Mouse (Mus musculus) MEL (cell line): ENCODE results near the gene Dnase1l3. TPM values are rescaled to one million over a fixed set of nuclear protein-coding genes. Genes with fewer than 3 reads are reported as not detected.

Experiments used
- DNase-seq: peaks from one replicate; pipeline ENCODE4 v3.0.0; 2011; ENCODE audit warnings: low read depth, low spot score
- H3K27ac ChIP-seq: 2 replicates; pipeline ENCODE4 v1.5.1; 2012; ENCODE audit warnings: low read depth, mild to moderate bottlenecking, control low read depth, low read length, moderate library complexity; ENCODE audit not compliant: control insufficient read depth
- H3K27me3 ChIP-seq, 2 experiments: fragments of 150-350 bp in 1 of 2; sonication (generic) in 1 of 2; 2 replicates each; pipeline ENCODE4 v1.6.1; 2012; ENCODE audit warnings: low read length in 2 of 2, mild to moderate bottlenecking in 2 of 2, improper control_type of control experiment in 1 of 2, moderate library complexity in 1 of 2; ENCODE audit not compliant: insufficient read depth in 2 of 2, control insufficient read depth in 1 of 2
- H3K36me3 ChIP-seq, 2 experiments: 2 replicates each; pipeline ENCODE4 v1.6.1; 2012 to 2014; ENCODE audit warnings: low read length in 2 of 2, improper control_type of control experiment in 1 of 2, inconsistent platforms in 1 of 2, mild to moderate bottlenecking in 1 of 2; ENCODE audit not compliant: insufficient read depth in 2 of 2, control insufficient read depth in 1 of 2
- H3K4me1 ChIP-seq, 2 experiments: fragments of 150-350 bp in 1 of 2; sonication (generic) in 1 of 2; 2 replicates each; pipeline ENCODE4 v1.6.1; 2012; ENCODE audit warnings: low read length in 2 of 2, improper control_type of control experiment in 1 of 2, mild to moderate bottlenecking in 1 of 2; ENCODE audit not compliant: insufficient read depth in 2 of 2, control insufficient read depth in 1 of 2
- H3K4me3 ChIP-seq, 2 experiments: fragments of 150-350 bp in 1 of 2; sonication (generic) in 1 of 2; 2 replicates each; pipeline ENCODE4 v1.5.1; 2012; ENCODE audit warnings: low read depth in 2 of 2, low read length in 2 of 2, mild to moderate bottlenecking in 2 of 2, moderate library complexity in 2 of 2, control low read depth in 1 of 2, improper control_type of control experiment in 1 of 2; ENCODE audit not compliant: control insufficient read depth in 1 of 2, insufficient read depth in 1 of 2
- H3K79me2 ChIP-seq: 2 replicates; pipeline ENCODE4 v1.6.1; 2012; ENCODE audit warnings: mild to moderate bottlenecking, low read length, moderate library complexity; ENCODE audit not compliant: control insufficient read depth, poor library complexity, insufficient read depth
- H3K9ac ChIP-seq: 2 replicates; pipeline ENCODE4 v1.6.1; 2012; ENCODE audit warnings: low read depth, mild to moderate bottlenecking, control low read depth, low read length, moderate library complexity; ENCODE audit not compliant: control insufficient read depth, poor library complexity, severe bottlenecking
- H3K9me3 ChIP-seq: fragments of 150-350 bp; sonication (generic); replicated peaks from 2 replicates; pipeline ENCODE4 v1.6.1; 2012; ENCODE audit warnings: mild to moderate bottlenecking, low read length, improper control_type of control experiment, moderate library complexity; ENCODE audit not compliant: insufficient read depth
- BHLHE40 ChIP-seq: IDR thresholded peaks from 2 replicates; pipeline ENCODE4 v1.6.1; 2012; ENCODE audit warnings: low read depth, mild to moderate bottlenecking, inconsistent platforms, low read length, improper control_type of control experiment, borderline replicate concordance
- CHD1 ChIP-seq: IDR thresholded peaks from 2 replicates; pipeline ENCODE4 v1.6.1; 2012; ENCODE audit warnings: low read depth, mild to moderate bottlenecking, inconsistent platforms, low read length, improper control_type of control experiment
- CHD2 ChIP-seq: IDR thresholded peaks from 2 replicates; pipeline ENCODE4 v1.6.1; 2011; ENCODE audit warnings: low read length, improper control_type of control experiment
- CTCF ChIP-seq, 3 experiments: IDR thresholded peaks in 2 of 3; conservative IDR thresholded peaks in 1 of 3; 2 replicates each; pipeline ENCODE4 v1.5.1; 2011 to 2012; ENCODE audit warnings: low read length in 3 of 3, low read depth in 2 of 3, mild to moderate bottlenecking in 2 of 3, improper control_type of control experiment in 1 of 3, inconsistent platforms in 1 of 3, mixed read lengths in 1 of 3, moderate library complexity in 1 of 3; ENCODE audit not compliant: control insufficient read depth in 1 of 3, insufficient read depth in 1 of 3, poor library complexity in 1 of 3, severe bottlenecking in 1 of 3
- E2F4 ChIP-seq: IDR thresholded peaks from 2 replicates; pipeline ENCODE4 v1.6.1; 2011; ENCODE audit warnings: low read depth, low read length, improper control_type of control experiment, borderline replicate concordance
- HCFC1 ChIP-seq: IDR thresholded peaks from 2 replicates; pipeline ENCODE4 v1.6.1; 2012; ENCODE audit warnings: low read depth, mild to moderate bottlenecking, inconsistent platforms, low read length, improper control_type of control experiment, moderate library complexity
- KAT2A ChIP-seq: conservative IDR thresholded peaks from 2 replicates; pipeline ENCODE4 v1.6.1; 2012; ENCODE audit warnings: low read depth, low read length, improper control_type of control experiment, inconsistent platforms
- MAFK ChIP-seq: IDR thresholded peaks from 2 replicates; pipeline ENCODE4 v1.6.1; 2011; ENCODE audit warnings: low read depth, mild to moderate bottlenecking, low read length, improper control_type of control experiment, borderline replicate concordance
- NRF1 ChIP-seq: IDR thresholded peaks from 2 replicates; pipeline ENCODE4 v1.6.1; 2014; ENCODE audit warnings: low read depth, mild to moderate bottlenecking, inconsistent platforms, low read length, improper control_type of control experiment, moderate library complexity; ENCODE audit not compliant: poor library complexity, insufficient read depth, severe bottlenecking
- POLR2A ChIP-seq, 2 experiments: IDR thresholded peaks; 2 replicates each; pipeline ENCODE4 v1.6.1; 2011 to 2012; ENCODE audit warnings: low read length in 2 of 2, mild to moderate bottlenecking in 2 of 2, control low read depth in 1 of 2, improper control_type of control experiment in 1 of 2, low read depth in 1 of 2, moderate library complexity in 1 of 2; ENCODE audit not compliant: control insufficient read depth in 1 of 2, insufficient read depth in 1 of 2, poor library complexity in 1 of 2
- POLR2AphosphoS2 ChIP-seq: IDR thresholded peaks from 2 replicates; pipeline ENCODE4 v1.6.1; 2011; ENCODE audit warnings: low read length, improper control_type of control experiment
- RCOR1 ChIP-seq: IDR thresholded peaks from 2 replicates; pipeline ENCODE4 v1.6.1; 2012; ENCODE audit warnings: low read depth, mild to moderate bottlenecking, inconsistent platforms, low read length, improper control_type of control experiment
- SMC3 ChIP-seq: IDR thresholded peaks from 2 replicates; pipeline ENCODE4 v1.6.1; 2011; ENCODE audit warnings: low read depth, low read length, improper control_type of control experiment
- TAL1 ChIP-seq: IDR thresholded peaks from 2 replicates; pipeline ENCODE4 v1.6.1; 2012; ENCODE audit warnings: mild to moderate bottlenecking, inconsistent platforms, low read length, moderate library complexity, mixed read lengths
- TCF12 ChIP-seq: IDR thresholded peaks from 2 replicates; pipeline ENCODE4 v1.6.1; 2014; ENCODE audit warnings: low read depth, mild to moderate bottlenecking, inconsistent platforms, low read length, improper control_type of control experiment, moderate library complexity
- ZKSCAN1 ChIP-seq: IDR thresholded peaks from 2 replicates; pipeline ENCODE4 v1.6.1; 2012; ENCODE audit warnings: low read depth, mild to moderate bottlenecking, inconsistent platforms, low read length, improper control_type of control experiment, moderate library complexity
- ZMIZ1 ChIP-seq: IDR thresholded peaks from 2 replicates; pipeline ENCODE4 v1.6.1; 2012; ENCODE audit warnings: low read depth, mild to moderate bottlenecking, inconsistent platforms, low read length, improper control_type of control experiment, moderate library complexity
- polyA plus RNA-seq, 2 experiments: library from polyadenylated mRNA; stranded (reverse) in 1 of 2; unstranded in 1 of 2; fragments of >175 nt in 1 of 2; fragments of >200 nt in 1 of 2; gene quantifications; 2 replicates each; pipeline versions ENCODE4 v1.2.1 to v1.2.4; 2012; ENCODE audit warnings: low replicate concordance in 2 of 2, low read depth in 1 of 2; ENCODE audit not compliant: insufficient read length in 2 of 2, insufficient read depth in 1 of 2, missing spikeins in 1 of 2
- total RNA-seq: library from RNA; depleted of rRNA; stranded (reverse); fragments of 300-350 nt; gene quantifications from 2 replicates; pipeline ENCODE4 v1.2.3, GENCODE M21; 2012

Dnase1l3 gene
- total and polyA plus RNA-seq, 3 experiments: not detected

DNA sequence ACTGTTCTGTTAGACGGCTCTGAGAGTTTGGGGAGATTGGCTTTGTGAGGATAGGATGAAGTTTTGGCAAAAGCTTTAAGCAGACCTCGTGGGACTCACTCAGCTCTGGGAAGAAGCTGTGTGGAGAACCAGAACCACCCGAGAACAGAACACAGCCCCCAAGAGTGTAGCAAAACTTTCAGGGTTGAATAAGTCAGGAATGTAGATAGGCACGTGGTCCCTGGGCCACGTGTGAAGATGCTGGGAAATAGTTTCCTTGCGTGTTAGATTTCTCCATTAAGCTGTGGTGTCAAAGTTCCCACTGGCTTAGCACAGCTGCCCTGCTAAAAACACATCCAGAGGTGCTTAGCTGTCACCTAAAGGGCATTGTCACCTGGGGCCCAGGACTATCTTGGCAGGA, 2.2 kb downstream of the Dnase1l3 start:
- H3K9me3 ChIP-seq: no peaks in the 10 kb centered on the region
- no peak overlapping the region for H3K27ac ChIP-seq
- H3K79me2 ChIP-seq: no peaks in the 10 kb centered on the region
- no peaks in the 10 kb centered on the region for H3K4me1 ChIP-seq
- no peak overlapping the region for H3K4me3 ChIP-seq
- H3K27me3 ChIP-seq: no peaks in the 10 kb centered on the region
- no peak for DNase-seq
- no peak for TF ChIP-seq CHD1
- TF ChIP-seq CHD2: no peak
- TF ChIP-seq CTCF (IDR thresholded peaks at IDR 0.05 in 2 of 3, conservative IDR thresholded peaks at IDR 0.05 in 1 of 3; ENCODE audit: control insufficient read depth in 1 of 3, insufficient read depth in 1 of 3, low read depth in 2 of 3, low read length in 3 of 3, poor library complexity in 1 of 3, severe bottlenecking in 1 of 3): no peak
- no peak for TF ChIP-seq NRF1
- no peak for TF ChIP-seq BHLHE40
- no peak for TF ChIP-seq ZMIZ1
- TF ChIP-seq ZKSCAN1: no peak
- no peak for TF ChIP-seq TAL1
- TF ChIP-seq MAFK: no peak
- TF ChIP-seq POLR2A (IDR thresholded peaks at IDR 0.05; ENCODE audit: control insufficient read depth in 1 of 2, insufficient read depth in 1 of 2, low read depth in 1 of 2, low read length in 2 of 2, poor library complexity in 1 of 2): no peak
- H3K9ac ChIP-seq: no peak overlapping the region
- H3K36me3 ChIP-seq: no peaks in the 10 kb centered on the region

DNA sequence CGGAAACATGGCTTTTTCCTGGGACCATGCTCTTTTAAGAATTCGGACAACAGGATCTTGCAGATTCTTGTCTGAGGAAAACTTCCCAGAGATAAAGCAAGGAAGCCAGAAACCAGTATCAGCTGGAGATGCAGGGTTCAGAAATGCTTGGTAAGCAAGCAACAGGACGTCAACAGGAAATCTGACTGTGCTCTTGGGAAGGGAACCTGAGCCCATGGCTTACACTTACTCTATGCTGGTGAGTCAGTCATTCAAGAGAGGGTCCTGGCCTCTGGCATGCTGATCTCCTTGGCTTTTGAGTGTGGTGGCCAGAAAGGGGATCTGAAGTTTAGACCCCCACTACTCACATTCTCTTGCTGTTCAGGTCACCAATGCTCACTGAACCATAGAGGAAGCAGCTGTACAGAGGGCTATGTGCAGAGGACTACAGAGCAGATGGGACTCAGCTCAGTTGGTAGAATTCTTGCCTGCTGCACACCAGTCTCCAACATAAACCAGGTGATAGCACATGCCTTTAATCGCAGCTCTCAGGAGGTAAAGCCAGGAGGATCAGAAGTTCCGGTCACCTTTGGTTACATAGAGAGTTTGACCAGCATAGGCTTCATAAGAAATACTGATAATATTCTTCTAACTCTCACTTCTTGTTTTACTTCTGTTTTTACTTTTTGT, 3.1 kb downstream of the Dnase1l3 start:
- Histone ChIP-seq H3K4me3 (no peak overlapping the region), H3K9me3 (no peaks in the 10 kb centered on the region), H3K9ac (no peak overlapping the region), H3K4me1 (no peaks in the 10 kb centered on the region), H3K36me3 (no peaks in the 10 kb centered on the region), H3K27ac (no peak overlapping the region), H3K79me2 (no peaks in the 10 kb centered on the region), H3K27me3 (no peaks in the 10 kb centered on the region)
- DNase-seq: no peak
- TF ChIP-seq KAT2A: no peak
- no peak for TF ChIP-seq E2F4
- TF ChIP-seq TCF12: no peak
- TF ChIP-seq SMC3: no peak
- TF ChIP-seq RCOR1: no peak
- TF ChIP-seq POLR2AphosphoS2: no peak
- TF ChIP-seq NRF1: no peak
- TF ChIP-seq HCFC1: no peak
- TF ChIP-seq MAFK: no peak
